Mouse (Mus musculus): Measurements from ENCODE around the gene Olfr616.
"Not testable (repeated sequence)": the region's sequence is repeated elsewhere in the genome, so short reads cannot be mapped to it uniquely, and the experiment has no call there.

Gene Olfr616

DNA sequence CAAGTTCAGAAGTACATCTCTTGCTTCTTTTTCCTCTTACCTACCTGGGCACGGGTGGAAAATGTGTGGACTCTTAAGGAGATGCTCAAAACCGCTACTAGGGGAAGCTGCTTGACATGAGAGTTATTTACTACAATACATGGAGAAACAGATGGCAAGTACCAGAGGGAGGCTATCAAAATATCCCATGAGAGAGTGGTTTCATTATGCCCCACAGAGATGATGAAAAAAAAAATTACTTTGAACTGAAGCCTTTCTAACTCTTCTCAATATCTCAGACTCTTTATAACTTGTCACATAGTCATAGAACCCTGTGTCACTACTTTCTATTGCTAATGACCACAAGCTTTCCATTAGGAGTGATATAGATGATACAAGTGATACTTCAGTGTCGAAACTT lies at the start of gene Olfr616:
Gene Olfr616 (minus strand): TSS at position 101 of the 400 bp plus-strand sequence.
- no peak for DNase-seq (ENCODE audit: extremely low read depth, low read depth)

DNA sequence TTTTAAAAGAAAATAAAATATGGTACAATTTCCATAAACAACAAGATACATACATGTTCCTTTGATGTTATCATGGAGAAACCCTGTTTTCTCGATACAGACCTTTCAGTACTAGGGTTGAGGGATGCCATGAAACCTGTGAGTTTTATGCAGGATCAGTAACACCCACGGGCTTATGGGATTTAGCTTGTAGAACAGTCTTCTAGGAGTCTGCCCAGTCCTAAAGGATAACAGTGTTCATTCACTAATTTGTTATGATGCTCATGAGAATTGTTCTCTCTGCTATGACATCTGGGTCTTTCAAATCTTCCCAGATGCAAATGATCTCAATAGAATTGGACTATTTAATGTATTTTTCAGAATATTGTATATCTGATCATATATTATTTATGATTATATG lies 43.5 kb upstream of the Olfr616 start, which contains the start of gene Olfr620:
Gene Olfr620 (minus strand): TSS at position 101 of the 400 bp plus-strand sequence.
- DNase-seq (ENCODE audit: extremely low read depth, low read depth): no peak

DNA sequence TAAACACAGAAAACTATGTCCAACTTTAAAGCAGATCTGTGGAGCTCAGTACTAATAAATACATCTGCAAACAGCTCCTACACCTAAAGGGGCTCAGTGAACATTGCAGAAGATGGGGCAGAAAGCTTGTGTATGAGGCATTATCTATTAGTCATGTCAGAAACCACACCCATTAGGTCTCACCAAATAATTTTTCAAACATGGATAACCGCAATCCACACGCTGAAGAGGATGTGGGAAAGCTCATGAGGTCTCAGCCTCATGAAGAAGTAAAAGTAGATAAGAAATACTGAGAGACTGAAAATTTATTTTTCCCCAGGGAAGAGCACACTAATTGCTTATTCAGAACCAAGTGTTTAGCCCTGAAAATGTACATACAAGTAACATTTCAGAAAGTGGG lies 38.5 kb upstream of the Olfr616 start:
- DNase-seq (ENCODE audit: extremely low read depth, low read depth): no peak

DNA sequence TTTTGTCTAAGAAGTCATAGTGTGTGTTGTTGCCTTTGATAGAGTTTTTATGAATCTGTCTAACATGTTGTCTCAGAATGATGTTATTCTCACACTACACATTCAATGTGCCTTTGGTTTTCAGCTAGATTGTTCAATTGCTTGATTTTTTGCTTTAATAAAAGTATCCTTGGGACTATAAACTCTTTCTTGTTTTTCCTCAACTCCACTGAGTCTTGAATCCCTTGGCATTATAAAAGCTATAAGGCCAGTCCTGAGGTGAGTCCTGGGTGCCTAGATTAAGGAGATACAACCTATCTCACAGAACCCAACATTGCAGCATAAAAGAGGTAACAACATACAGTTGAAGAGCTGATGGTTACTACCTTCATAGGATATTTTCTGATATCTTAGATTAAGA lies 31.3 kb upstream of the Olfr616 start, which contains the start of gene Olfr619:
Gene Olfr619 (plus strand): TSS at position 301 of the 400 bp plus-strand sequence.
- DNase-seq (ENCODE audit: extremely low read depth, low read depth): no peak

DNA sequence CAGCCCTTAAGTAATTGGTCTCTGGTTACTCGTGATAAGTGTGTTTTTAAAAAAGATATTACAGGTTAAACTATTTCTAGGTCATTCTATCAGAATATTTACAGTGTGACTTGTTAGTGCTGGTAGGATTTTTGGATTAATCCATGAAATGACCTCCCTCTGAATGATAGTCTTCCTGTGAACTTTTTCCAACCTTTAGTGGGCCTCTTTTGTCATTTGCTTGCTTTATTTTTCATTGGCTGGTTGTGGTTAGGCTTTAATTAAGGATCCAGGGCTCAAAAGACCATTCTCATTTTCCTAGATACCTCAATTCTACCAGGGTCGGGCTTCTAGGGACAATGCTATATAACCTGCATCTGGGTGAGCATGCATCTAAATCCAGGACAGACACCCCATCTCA lies 20.9 kb upstream of the Olfr616 start, which contains the start of gene Olfr618:
Gene Olfr618 (plus strand): TSS at position 301 of the 400 bp plus-strand sequence.
- DNase-seq (ENCODE audit: extremely low read depth, low read depth): no peak

DNA sequence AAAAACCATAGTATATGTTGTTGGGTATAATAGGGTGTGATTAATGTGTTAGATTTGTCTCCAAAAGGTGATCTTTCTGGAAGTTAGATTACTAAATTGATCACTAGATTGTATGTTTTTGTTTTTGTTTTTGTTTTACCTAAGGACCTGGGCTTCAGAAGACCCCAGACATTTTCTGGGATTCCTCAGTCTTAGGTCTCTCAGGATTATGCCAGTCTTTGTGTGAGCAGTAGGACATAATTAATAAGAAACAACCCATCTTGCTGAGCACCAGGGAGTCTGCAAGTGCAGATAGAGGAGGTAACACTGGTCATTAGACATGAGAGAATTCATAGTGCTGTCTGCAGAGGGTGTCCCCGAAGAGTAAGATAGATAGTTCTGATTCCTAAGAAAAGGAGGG lies 3.8 kb upstream of the Olfr616 start, which contains the start of gene Olfr617:
Gene Olfr617 (plus strand): TSS at position 301 of the 400 bp plus-strand sequence.
- DNase-seq (ENCODE audit: extremely low read depth, low read depth): no peak

DNA sequence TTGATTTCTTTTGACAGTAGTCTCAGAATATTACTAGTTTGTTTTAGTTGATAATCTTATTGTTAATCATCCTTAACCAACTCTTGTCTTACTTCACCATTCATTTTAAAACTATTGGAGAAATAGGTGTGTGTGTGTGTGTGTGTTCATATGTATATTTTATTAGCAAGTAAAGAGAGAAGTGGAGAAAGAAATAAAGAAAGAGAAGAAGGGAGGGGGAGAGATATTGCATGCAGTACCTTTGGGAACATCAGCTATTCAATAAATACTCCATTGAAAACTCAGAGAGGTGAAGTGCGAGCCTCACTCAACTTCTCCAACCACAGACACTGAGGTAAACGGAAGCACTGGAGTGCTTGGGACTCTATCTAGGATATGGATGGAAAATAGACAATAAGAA lies 13.2 kb downstream of the Olfr616 start, which contains the start of gene Olfr615:
Gene Olfr615 (plus strand): TSS at position 301 of the 400 bp plus-strand sequence.
- no peak for DNase-seq (ENCODE audit: extremely low read depth, low read depth)

DNA sequence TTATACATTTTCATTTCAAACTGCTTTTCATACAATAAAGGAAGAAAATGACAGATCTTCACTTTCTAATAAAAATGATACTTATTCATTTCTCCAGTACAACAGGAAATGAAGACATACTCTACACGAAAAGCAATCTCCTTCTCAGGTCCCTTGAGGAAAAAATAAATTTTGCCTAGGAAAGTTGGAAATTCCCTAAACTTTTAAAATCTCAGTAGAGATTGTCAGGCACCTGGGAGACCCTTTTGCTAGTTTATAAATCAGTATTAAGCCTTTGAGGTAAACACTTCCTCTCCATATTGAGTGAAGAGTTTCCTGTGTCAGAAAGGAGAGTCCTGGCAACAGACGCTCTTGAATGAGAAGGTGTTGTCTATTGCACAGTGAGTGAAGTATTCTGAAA lies 21.2 kb downstream of the Olfr616 start, which contains the start of gene Olfr613:
Gene Olfr613 (plus strand): TSS at position 301 of the 400 bp plus-strand sequence.
- no peak for DNase-seq (ENCODE audit: extremely low read depth, low read depth)

DNA sequence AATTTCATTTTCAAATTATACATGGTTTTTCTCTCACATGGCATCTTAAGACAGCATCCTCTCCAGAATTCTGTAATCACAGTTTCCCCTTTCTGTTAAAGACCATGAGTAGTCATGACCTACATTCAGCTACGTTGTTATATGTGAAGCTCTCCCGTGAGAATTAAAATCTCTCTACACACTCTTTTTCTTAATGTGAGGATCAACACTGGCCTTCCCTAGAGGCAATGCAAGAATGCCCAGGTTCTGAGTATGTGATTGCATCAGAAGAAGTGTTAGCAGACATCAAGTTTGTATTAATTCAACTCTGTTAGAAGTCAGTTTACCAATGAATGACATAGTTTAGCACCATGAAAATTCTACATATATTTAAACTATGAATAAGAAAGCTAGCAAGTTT lies 26.3 kb downstream of the Olfr616 start, which contains the start of gene Olfr612:
Gene Olfr612 (minus strand): TSS at position 101 of the 400 bp plus-strand sequence.
- DNase-seq (ENCODE audit: extremely low read depth, low read depth): not testable (repeated sequence)

DNA sequence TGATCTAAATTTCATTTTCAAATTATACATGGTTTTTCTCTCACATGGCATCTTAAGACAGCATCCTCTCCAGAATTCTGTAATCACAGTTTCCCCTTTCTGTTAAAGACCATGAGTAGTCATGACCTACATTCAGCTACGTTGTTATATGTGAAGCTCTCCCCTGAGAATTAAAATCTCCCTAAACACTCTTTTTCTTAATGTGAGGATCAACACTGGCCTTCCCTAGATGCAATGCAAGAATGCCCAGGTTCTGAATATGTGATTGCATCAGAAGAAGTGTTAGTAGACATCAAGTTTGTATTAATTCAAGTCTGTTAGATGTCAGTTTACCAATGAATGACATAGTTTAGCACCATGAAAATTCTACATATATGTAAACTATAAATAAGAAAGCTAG lies 48.2 kb downstream of the Olfr616 start, which contains the start of gene Olfr611:
Gene Olfr611 (minus strand): TSS at position 101 of the 400 bp plus-strand sequence.
- DNase-seq (ENCODE audit: extremely low read depth, low read depth): not testable (repeated sequence)
